Mouse (Mus musculus) layer of hippocampus, adult 2 months (tissue): ENCODE results near the gene Hspb3. TPM values are rescaled to one million over a fixed set of nuclear protein-coding genes. Genes with fewer than 3 reads are reported as not detected.

ENCODE experiments used
- DNase-seq, 2 experiments: peaks; one replicate each; pipeline ENCODE4 v3.0.0; 2022; ENCODE audit warnings: low spot score in 2 of 2
- H3K27ac ChIP-seq: fragments of 200-600 bp; 2 replicates; pipeline ENCODE4 v1.8.1; 2022
- H3K4me3 ChIP-seq: fragments of 200-600 bp; 2 replicates; pipeline ENCODE4 v1.8.1; 2022; ENCODE audit warnings: mild to moderate bottlenecking
- CTCF ChIP-seq: fragments of 200-600 bp; conservative IDR thresholded peaks from 2 replicates; pipeline ENCODE4 v1.8.1; 2022; ENCODE audit warnings: antibody characterized with exemption, mild to moderate bottlenecking, moderate library complexity
- total RNA-seq, 2 experiments: library from RNA; stranded (reverse); gene quantifications; 2 replicates each; pipeline ENCODE4 v1.2.3; 2021

Gene Hspb3
- total RNA-seq, 2 experiments from 2014 or later: 0.64 to 1.5 TPM

DNA sequence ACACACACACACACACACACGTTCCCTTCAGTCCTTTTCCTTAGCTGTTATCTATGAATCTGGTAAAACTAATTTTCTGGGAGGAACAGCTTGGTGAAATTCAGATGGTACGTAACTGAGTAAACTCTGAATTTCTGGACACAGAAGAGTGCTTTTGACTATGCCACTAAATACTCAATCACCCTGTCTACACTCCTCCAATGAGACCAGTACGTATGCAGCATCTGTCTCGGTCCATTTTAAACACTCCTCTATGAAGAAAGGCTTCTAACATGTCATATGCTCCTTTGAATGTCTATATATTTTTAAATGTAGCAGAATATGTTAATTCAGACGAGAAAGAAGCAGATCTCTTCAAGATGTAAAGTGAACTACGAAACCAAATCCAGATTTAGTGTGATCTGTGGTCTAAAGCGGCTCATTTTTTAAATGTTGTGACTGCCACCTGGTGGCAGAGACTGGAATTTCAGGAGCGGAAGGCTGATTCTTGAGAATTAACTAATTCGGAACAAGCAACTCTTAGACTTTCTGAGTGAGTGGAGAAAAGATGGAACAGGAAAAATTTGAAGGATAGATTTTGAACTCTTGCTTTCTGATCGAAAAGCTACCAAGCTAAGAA is 6.1 kb upstream of the Hspb3 start:
- peak; percentile 31 to 73 for DNase-seq
- Histone ChIP-seq H3K27ac (no peak overlapping the region), H3K4me3 (no peak overlapping the region)
- TF ChIP-seq CTCF: peak; percentile 96

DNA sequence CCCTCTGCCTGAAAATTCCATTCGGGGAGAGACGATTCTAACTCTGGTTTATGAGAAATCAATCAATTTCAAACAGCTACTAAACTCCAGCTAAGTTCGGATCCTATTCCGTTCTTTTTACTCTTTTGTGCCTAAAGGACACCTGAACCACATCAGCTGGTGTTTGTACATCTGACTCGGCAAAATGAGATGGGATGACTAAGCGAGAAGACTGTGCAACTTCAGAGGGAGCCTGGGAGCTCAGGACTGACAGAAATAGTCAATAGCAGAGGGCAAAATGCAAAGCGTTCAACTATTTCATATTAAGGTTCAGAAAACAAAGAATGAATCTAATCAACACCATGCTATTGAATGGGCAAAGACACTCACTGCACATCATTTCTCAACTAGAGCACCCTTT is 407 bp upstream of the Hspb3 start:
- DNase-seq: no peak
- no peak for TF ChIP-seq CTCF
- no peak overlapping the region; the same call in 1 of the 2 replicates for H3K27ac ChIP-seq
- peak overlapping the region; percentile 40 for H3K4me3 ChIP-seq

DNA sequence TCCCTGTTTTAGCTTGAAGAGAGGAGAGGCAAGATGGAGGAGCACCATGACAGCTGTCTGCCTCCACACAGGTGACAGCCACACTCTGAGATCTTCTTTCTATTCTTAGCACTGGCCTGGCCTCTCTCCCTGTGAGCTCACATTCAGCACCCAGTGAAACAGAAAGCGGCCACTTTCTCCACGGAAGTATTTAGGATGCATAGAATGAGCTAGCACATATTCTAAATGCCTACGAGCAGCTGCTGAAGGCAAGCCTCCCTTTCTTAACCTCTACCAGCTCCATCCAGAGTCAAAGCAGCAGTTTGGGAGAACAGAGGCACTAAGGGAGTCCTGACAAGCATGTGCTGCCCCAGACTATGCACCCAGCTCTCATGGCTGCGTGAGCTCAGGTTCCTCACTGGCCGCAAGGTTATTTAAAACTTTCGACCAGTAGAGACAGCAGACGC is 1.6 kb downstream of the Hspb3 start:
- H3K27ac ChIP-seq: peak overlapping the region; percentile 63
- no peak for DNase-seq
- no peak for TF ChIP-seq CTCF
- H3K4me3 ChIP-seq: no peak overlapping the region; the same call in 1 of the 2 replicates

DNA sequence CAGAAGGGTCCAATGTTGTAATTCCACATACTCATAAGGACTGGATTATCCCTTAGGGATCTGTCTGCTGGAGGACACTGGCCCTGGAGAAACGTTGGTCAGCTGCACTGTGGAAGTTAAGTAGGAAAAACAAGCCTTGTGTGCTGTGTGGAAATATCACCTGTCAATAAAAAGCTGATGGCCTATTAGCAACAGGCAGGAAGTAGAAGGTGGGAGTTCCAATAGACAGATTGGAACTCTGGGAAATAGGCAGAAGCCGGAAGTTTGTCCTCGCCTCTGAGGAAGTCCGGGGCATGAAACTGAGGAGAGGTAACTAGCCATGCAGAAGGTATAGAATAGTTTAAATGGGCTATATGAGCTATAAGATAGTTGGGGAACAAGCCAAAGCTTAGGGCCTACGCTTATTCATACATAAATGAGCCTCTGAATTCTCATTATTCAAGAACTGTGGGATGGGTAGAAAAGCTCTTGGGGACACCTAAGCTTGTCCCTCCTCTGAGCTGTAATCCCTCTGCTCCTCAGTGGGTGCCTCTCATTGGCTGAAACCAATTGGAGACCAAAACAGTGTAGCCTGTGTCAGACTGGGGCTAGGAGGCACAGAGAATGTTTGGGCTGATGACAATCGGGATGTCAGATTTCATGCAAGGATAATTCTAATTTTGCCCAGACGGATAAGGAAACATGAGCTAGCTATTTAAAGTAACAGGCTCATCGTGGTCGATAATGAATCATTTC is 2.7 kb downstream of the Hspb3 start:
- DNase-seq: no peak
- H3K27ac ChIP-seq: peak overlapping the region; percentile 63
- peak overlapping the region; percentile 30 for H3K4me3 ChIP-seq
- no peak for TF ChIP-seq CTCF

DNA sequence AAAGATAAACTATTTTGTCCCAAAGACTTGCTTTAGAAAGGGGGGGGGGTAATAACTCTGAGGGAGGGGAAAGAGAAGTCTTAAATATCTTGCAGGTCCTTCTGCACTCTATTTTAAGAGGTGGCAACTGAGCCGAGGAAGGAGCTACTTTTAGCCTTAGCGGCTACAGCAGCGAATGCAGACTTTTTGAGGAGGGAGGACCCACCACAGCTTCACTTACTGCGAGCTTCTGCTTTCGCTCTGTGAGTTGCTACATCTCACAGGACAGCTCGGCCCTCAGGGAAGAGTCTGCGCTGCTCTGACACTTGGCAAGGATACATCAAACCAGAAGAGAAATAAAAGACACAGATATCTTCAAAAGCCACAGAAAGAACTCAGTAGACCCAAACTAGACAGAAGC is 6.3 kb downstream of the Hspb3 start:
- no peak for TF ChIP-seq CTCF
- no peak overlapping the region for H3K4me3 ChIP-seq
- DNase-seq: no peak

DNA sequence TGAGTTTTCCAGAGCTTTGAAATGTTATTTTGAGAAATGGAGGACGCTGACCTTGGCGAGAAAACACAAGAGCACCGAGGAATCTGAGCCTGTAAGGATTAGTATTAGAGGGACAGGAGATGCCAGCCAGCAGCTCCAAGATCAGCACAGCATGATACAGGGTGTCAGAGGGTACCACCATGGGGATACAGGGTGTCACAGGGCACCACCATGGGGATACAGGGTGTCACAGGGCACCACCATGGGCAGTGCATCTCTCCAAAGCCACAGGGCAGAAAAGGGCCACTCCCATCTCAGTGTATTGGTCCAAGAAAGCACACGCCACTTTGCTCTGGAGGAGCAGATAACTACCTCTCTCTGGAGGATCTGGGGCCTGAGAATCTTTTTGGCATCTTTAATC is 6.8 kb downstream of the Hspb3 start:
- Histone ChIP-seq H3K27ac (no peak overlapping the region), H3K4me3 (no peak overlapping the region)
- TF ChIP-seq CTCF: no peak
- DNase-seq: no peak

More for the DNA sequence above, 6.3 kb downstream of the Hspb3 start:
- H3K27ac ChIP-seq: no peak overlapping the region

DNA sequence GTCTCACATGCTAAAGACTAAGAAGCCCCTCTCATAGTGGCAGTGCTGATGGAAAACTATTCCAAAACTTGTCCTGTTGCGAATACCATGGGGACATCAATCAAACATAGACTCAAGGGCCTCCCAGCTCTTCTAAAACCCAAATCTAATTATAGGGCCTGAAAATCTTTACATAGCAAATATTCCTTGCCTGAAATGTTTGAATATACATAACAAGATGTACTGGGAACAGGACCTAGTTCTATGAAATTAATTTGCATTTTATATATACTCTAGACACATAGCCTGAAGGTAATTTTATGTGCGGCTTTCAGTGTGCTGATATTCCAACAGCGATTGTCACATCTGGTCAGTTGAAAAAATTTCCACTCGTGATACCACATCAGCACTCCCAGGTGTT is 8.0 kb downstream of the Hspb3 start:
- DNase-seq: no peak
- TF ChIP-seq CTCF: no peak
- Histone ChIP-seq H3K27ac (no peak overlapping the region), H3K4me3 (no peak overlapping the region)

DNA sequence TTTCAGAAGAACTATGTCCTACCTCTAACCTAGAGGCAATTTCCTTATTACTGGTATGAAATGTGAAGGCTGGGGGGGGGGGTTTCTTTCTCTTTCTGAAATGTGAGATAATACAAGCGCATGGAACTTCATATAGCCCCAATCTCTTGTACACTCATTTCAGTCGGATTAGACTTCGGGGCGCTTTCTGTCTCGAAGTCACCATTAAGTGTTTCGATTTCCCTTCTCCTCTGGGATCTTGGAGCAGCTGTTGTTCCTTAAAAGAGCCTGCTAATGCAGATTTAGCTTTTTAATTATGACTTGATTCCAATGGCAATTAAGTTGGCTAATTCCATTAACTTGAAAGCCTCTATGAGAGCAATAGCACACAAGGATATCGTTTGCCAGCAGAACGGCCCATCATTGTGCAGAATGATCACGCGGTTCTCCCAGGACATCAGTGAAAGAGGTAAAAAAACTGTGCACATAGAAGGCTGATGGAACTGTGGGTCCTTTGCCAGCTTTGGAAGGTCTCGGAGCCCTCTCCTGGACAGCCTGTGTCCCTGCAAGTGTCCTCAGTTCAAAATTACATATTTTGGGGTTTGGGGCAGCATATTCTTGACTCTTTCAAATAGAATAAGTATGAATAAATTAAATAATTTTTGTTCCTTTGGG is 22.4 kb downstream of the Hspb3 start:
- H3K4me3 ChIP-seq: no peak overlapping the region
- no peak for DNase-seq

DNA sequence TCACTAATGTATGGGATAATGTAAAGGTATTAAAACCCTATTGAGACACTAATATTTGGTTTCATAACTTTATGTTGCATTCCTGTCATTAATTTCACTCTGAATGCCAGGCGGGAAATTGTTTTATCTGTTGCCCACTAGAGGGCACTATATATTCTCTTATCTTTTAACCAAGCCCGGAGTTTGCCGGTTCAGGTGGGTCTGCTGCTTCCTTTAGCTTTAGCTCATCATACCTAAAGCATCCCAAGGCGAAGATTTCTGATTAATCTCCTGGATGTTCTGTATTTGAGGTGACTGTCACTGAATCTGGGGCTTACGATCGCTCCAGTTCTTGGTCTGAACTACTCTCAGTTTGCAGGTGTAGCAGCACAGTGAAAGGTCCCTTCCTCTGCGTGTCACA is 24.6 kb downstream of the Hspb3 start:
- Histone ChIP-seq H3K4me3 (no peak overlapping the region), H3K27ac (no peak overlapping the region)
- peak; percentile 88 for TF ChIP-seq CTCF
- DNase-seq: no peak

More for the DNA sequence above, 22.4 kb downstream of the Hspb3 start:
- TF ChIP-seq CTCF: peak; percentile 74
- H3K27ac ChIP-seq: no peak overlapping the region

DNA sequence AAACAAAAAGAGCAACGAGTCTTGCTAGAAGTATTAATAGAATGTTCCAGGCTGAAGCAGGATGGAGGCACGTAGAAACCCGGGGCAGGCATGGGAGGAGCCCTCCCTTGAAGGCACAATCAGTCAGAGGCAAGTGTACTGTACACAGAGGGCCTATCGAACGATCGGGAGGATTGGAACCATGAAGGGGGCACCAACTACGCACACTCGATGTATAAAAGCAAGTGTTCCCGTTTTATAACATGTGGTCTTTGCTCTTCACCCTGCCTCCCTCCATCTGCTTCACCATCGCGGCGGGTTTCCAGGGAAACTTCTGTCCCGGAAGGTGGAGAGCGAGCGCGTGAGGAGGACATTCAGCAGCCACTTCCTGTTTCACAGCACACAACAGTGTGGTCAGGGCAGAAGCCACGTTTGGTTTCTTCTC is 27.7 kb downstream of the Hspb3 start:
- Histone ChIP-seq H3K4me3 (no peak overlapping the region), H3K27ac (no peak overlapping the region)
- DNase-seq: no peak
- no peak for TF ChIP-seq CTCF

DNA sequence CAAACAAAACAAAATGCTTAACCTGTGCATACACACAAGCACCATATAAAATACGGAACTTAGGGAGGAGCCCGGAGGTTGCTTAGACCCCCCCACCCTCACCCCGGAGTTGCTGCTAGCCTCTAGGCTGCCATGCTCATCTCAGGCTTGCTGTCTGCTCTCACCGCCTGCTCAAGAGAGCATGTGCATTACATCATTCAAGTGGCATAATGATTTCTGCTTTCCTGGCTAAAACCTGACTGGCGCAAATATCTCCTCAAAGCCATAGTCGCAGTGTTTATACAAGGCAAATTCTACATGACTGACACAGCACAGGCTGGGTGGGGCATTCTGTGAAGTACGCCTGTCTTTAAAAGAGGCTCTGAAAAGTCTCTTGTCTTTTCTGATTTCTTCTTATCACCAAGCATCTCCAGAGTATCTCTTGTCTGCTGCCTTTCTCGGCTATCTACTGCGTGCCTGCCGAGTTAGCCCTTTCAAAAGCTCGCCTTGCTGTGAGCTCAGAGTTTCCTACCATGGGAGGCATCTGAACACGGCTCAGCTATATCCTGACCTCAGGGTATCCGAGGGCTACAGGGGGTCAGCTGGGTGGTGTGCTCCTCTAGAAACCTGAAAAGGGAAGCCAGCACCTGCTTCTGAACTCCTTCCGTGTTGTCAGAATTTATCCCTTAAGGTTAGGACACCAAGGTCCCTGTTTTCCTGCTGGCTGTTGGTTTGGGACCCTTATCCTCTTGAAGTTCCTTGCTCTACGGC is 28.6 kb downstream of the Hspb3 start:
- Histone ChIP-seq H3K27ac (no peak overlapping the region), H3K4me3 (no peak overlapping the region)
- TF ChIP-seq CTCF: no peak
- no peak for DNase-seq

DNA sequence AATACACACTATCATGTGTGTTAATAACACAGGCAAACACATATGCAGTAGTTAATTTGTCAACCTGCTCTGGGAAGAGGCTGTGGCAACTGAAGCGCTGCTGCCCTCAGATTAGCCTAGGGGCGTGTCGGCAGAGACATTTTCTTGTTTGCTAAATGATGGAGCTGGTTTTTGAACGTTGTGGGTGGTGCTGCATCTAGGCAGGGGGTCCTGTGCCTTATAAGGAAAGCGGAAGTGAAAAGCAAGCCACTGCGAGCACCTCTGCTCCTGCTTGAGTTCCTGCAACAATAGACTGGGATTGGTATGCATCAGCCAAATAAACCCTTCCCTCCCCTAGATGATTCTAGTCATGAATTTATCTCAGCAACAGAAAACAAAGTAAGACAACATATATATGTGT is 31.0 kb downstream of the Hspb3 start:
- no peak for DNase-seq
- Histone ChIP-seq H3K27ac (no peak overlapping the region), H3K4me3 (no peak overlapping the region)
- no peak for TF ChIP-seq CTCF

DNA sequence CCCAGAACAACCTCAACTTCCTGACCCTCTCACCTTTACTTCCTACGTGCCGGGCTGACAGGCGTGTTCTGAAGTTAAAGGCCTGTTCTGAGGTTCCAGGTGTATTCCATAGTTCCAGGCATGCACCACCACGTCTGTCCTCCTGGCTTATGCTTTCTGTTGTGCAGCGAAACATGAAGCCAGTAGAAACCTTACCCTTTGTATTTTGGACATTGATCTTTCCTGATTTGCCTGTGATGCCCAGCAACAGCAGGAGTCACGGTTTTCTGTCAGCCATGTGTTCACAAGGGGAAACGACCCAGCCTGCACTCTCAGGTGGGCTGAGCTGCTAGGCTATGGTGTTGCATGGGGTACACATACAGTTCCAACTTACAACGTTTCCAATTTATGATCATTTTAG is 35.9 kb downstream of the Hspb3 start:
- DNase-seq: no peak
- no peak for TF ChIP-seq CTCF
- H3K4me3 ChIP-seq: no peak overlapping the region
- H3K27ac ChIP-seq: no peak overlapping the region
